In genomic region chr12:14152426-14152825, GRCm38 (mm10) we compare ENCODE assay signal across 9 mouse cellular contexts. TPM values are rescaled to one million over a fixed set of nuclear protein-coding genes. Genes with fewer than 3 reads are reported as not detected.
DNase-seq lines count a peak whose midpoint lies in the region; ATAC-seq and TF ChIP-seq lines count a peak whose summit lies in the region.
"Had no signal": no experiment of that assay in that cellular context is flagged by ENCODE, and none has a peak within 500 bp of the region (broad histone marks: within the 10 kb centered on the region; RNA-seq: fewer than 3 reads in every experiment).

No protein-coding gene starts in this region.

- no peak for ATAC-seq in embryonic facial prominence, embryonic 13.5 days (ENCODE audit: insufficient number of reproducible peaks, insufficient read depth, low FRiP score, low TSS enrichment, low read depth)
- ATAC-seq in heart, postnatal 0 days (ENCODE audit: insufficient read depth, low read depth), result no peak
- no peak for ATAC-seq in liver, embryonic 13.5 days (ENCODE audit: low read depth)
- no peak for ATAC-seq in inflammation-experienced regulatory T-cells, adult 6 months

- H3K27me3 ChIP-seq in embryonic facial prominence, embryonic 13.5 days, result peaks cover 42% of the 10 kb centered on the region
- H3K27me3 ChIP-seq in heart, postnatal 0 days (ENCODE audit: control insufficient read depth, insufficient read depth, low read length), result peaks cover 34% of the 10 kb centered on the region
- peaks cover 55% of the 10 kb centered on the region for H3K27me3 ChIP-seq in liver, embryonic 13.5 days

- no peak overlapping the region for H3K27ac ChIP-seq in embryonic facial prominence, embryonic 13.5 days
- H3K27ac ChIP-seq in heart, postnatal 0 days (ENCODE audit: low read depth), result peak overlapping the region; percentile 62; the same call in 1 of the 2 replicates
- no peak overlapping the region for H3K27ac ChIP-seq in liver, embryonic 13.5 days
- H3K27ac ChIP-seq in olfactory bulb, adult 2 months (ENCODE audit: insufficient read depth, low read depth, low read length), result peak overlapping the region; percentile 42; the same call in 1 of the 2 replicates

- 1% methylated on average over 14 of the region's 14 CpGs for WGBS in embryonic facial prominence, embryonic 13.5 days
- WGBS in heart, postnatal 0 days, result under 1% methylated on average over 14 of the region's 14 CpGs
- WGBS in liver, embryonic 13.5 days (ENCODE audit: insufficient replicate concordance), result 2% methylated on average over 14 of the region's 14 CpGs
- under 1% methylated on average over 14 of the region's 14 CpGs for WGBS in olfactory bulb, adult 2 months

- peak overlapping the region; percentile 57 for H3K4me3 ChIP-seq in embryonic facial prominence, embryonic 13.5 days
- H3K4me3 ChIP-seq in heart, postnatal 0 days (ENCODE audit: low read depth, low read length), result peak overlapping the region; percentile 64
- peak overlapping the region; percentile 45 for H3K4me3 ChIP-seq in liver, embryonic 13.5 days (replicated peaks)
- peak overlapping the region; percentile 96 for H3K4me3 ChIP-seq in olfactory bulb, adult 2 months (ENCODE audit: insufficient read depth, low read depth, low read length)

- peak overlapping the region; percentile 59 for H3K9ac ChIP-seq in embryonic facial prominence, embryonic 13.5 days
- H3K9ac ChIP-seq in heart, postnatal 0 days (replicated peaks; ENCODE audit: low read depth, low read length), result peak overlapping the region; percentile 55
- H3K9ac ChIP-seq in liver, embryonic 13.5 days, result no peak overlapping the region

- H3K9me3 ChIP-seq in embryonic facial prominence, embryonic 13.5 days, result no peaks in the 10 kb centered on the region
- no peaks in the 10 kb centered on the region for H3K9me3 ChIP-seq in heart, postnatal 0 days (replicated peaks; ENCODE audit: control insufficient read depth, low read length)
- H3K9me3 ChIP-seq in liver, embryonic 13.5 days (replicated peaks), result no peaks in the 10 kb centered on the region

- peaks cover 26% of the 10 kb centered on the region for H3K4me1 ChIP-seq in embryonic facial prominence, embryonic 13.5 days
- H3K4me1 ChIP-seq in heart, postnatal 0 days (ENCODE audit: control insufficient read depth, insufficient read depth), result peaks cover 3% of the 10 kb centered on the region; the same call in 1 of the 2 replicates
- 0 out of 2 replicates have a peak, but pooled peaks cover 5% of the 10 kb centered on the region for H3K4me1 ChIP-seq in liver, embryonic 13.5 days (replicated peaks)
- H3K4me1 ChIP-seq in olfactory bulb, adult 2 months (ENCODE audit: control insufficient read depth, insufficient read depth, low read length), result peaks cover 17% of the 10 kb centered on the region

- no peak for TF ChIP-seq POLR2A in olfactory bulb, adult 2 months (IDR thresholded peaks at IDR 0.05; ENCODE audit: insufficient read depth, low read depth, low read length)

- H3K36me3 ChIP-seq in embryonic facial prominence, embryonic 13.5 days, result no peaks in the 10 kb centered on the region
- H3K36me3 ChIP-seq in heart, postnatal 0 days (replicated peaks; ENCODE audit: control insufficient read depth, insufficient read depth, low read length), result no peaks in the 10 kb centered on the region
- no peaks in the 10 kb centered on the region for H3K36me3 ChIP-seq in liver, embryonic 13.5 days

- TF ChIP-seq EP300 in heart, postnatal 0 days (IDR thresholded peaks at IDR 0.05; ENCODE audit: low read depth), result no peak

- peak; percentile 55 for DNase-seq in layer of hippocampus, adult 11-12 months (ENCODE audit: low spot score)
- no peak for DNase-seq in layer of hippocampus, adult 9-10 months (ENCODE audit: low spot score)
- DNase-seq in heart, postnatal 0 days (ENCODE audit: low spot score), result peak; percentile 26
- DNase-seq in kidney, postnatal 36 days, result peak; percentile 51 to 73
- DNase-seq in liver, embryonic 13.5 days, result no peak

- TF ChIP-seq CTCF in heart, postnatal 0 days (IDR thresholded peaks at IDR 0.05; ENCODE audit: low read depth), result no peak
- no peak for TF ChIP-seq CTCF in olfactory bulb, adult 2 months (IDR thresholded peaks at IDR 0.05; ENCODE audit: insufficient read depth, low read depth, low read length)

- peak overlapping the region; percentile 90 for H3K4me2 ChIP-seq in embryonic facial prominence, embryonic 13.5 days
- peak overlapping the region; percentile 89 for H3K4me2 ChIP-seq in heart, postnatal 0 days (ENCODE audit: low read depth, low read length)
- peak overlapping the region; percentile 62 for H3K4me2 ChIP-seq in liver, embryonic 13.5 days

RNA-seq across cellular contexts. Expression of gene Fam84a, which starts 0.6 kb away (rescaled TPM):
- 25.2 and 26.6 TPM in 2 replicates for polyA plus RNA-seq in embryonic facial prominence, embryonic 13.5 days (2015; fragmentation: Nextera tagmentation; extraction: Ambion mirVana)
- 1.3 and 1.7 TPM in 2 replicates for total RNA-seq in heart, postnatal 0 days (2014; rRNA removed; ENCODE audit: low replicate concordance)
- 1.4 and 1.7 TPM in 2 replicates for polyA plus RNA-seq in heart, postnatal 0 days (2015; fragmentation: Nextera tagmentation; extraction: Ambion mirVana)
- 1.3 and 1.5 TPM in 2 replicates for polyA plus RNA-seq in liver, embryonic 13.5 days (2015; fragmentation: Nextera tagmentation; extraction: Ambion mirVana)
- polyA plus RNA-seq in olfactory bulb, adult 2 months (2012; ENCODE audit: insufficient read depth, insufficient read length, low replicate concordance, missing spikeins), result not detected in 2 replicates
- under 1 TPM in 1 of 3 experiments, not detected in 2; 0.42 TPM for polyA plus RNA-seq in inflammation-experienced regulatory T-cells, adult 6 months (2017; shearing (Covaris generic))
- total RNA-seq: hematopoietic stem cell, adult 5-6 weeks had no signal

Comparison
In these comparisons a context has a peak if more than half of its experiments do, and no peak if none do; other contexts are left out.
1. DNase-seq: peak in layer of hippocampus, adult 11-12 months (single experiment), heart, postnatal 0 days (single experiment) and kidney, postnatal 36 days (2 of 2); none in layer of hippocampus, adult 9-10 months (single experiment) and liver, embryonic 13.5 days (single experiment).
2. H3K27ac ChIP-seq: peak in heart, postnatal 0 days (single experiment) and olfactory bulb, adult 2 months (single experiment); none in embryonic facial prominence, embryonic 13.5 days (single experiment) and liver, embryonic 13.5 days (single experiment).
3. H3K4me3 ChIP-seq: peak in every context shown above with its lines; median percentile 96 in olfactory bulb, adult 2 months; 64 in heart, postnatal 0 days; 57 in embryonic facial prominence, embryonic 13.5 days; 45 in liver, embryonic 13.5 days.
4. Peak in every context shown above with its lines, with median percentiles within 50 percentile points of each other: H3K4me2 ChIP-seq.